Mouse (Mus musculus): ENCODE results near the gene Mamdc2.

The Mamdc2 gene

GRCm38 (mm10) chr19:23435731-23436130 lies 12.5 kb downstream of the Mamdc2 start:
- no peak for DNase-seq (ENCODE audit: low read depth)

- DNase-seq (ENCODE audit: low read depth) = no peak
Measured at GRCm38 (mm10) chr19:23434433-23434832, 13.8 kb downstream of the Mamdc2 start.

GRCm38 (mm10) chr19:23417668-23418067 lies 30.6 kb downstream of the Mamdc2 start:
- DNase-seq (ENCODE audit: low read depth) = no peak

GRCm38 (mm10) chr19:23410800-23411199 lies 37.4 kb downstream of the Mamdc2 start:
- DNase-seq (ENCODE audit: low read depth) = no peak

GRCm38 (mm10) chr19:23410328-23410727 lies 37.9 kb downstream of the Mamdc2 start:
- DNase-seq (ENCODE audit: low read depth) = no peak

GRCm38 (mm10) chr19:23401469-23402135 lies 46.6 kb downstream of the Mamdc2 start:
- DNase-seq (ENCODE audit: low read depth) = no peak

- no peak for DNase-seq (ENCODE audit: low read depth)
Measured at GRCm38 (mm10) chr19:23400485-23400884, 47.8 kb downstream of the Mamdc2 start.

- DNase-seq (ENCODE audit: low read depth) = no peak
Measured at GRCm38 (mm10) chr19:23395956-23396355, 52.3 kb downstream of the Mamdc2 start.

GRCm38 (mm10) chr19:23394597-23394996 lies 53.6 kb downstream of the Mamdc2 start:
- DNase-seq (ENCODE audit: low read depth) = no peak

- no peak for DNase-seq (ENCODE audit: low read depth)
Measured at GRCm38 (mm10) chr19:23388862-23389272, 59.4 kb downstream of the Mamdc2 start.

GRCm38 (mm10) chr19:23388083-23388861 lies 60.0 kb downstream of the Mamdc2 start:
- no peak for DNase-seq (ENCODE audit: low read depth)

- no peak for DNase-seq (ENCODE audit: low read depth)
Measured at GRCm38 (mm10) chr19:23382396-23382795, 65.8 kb downstream of the Mamdc2 start.

- DNase-seq (ENCODE audit: low read depth) = no peak
Measured at GRCm38 (mm10) chr19:23380968-23381367, 67.3 kb downstream of the Mamdc2 start.

GRCm38 (mm10) chr19:23379752-23380504 lies 68.3 kb downstream of the Mamdc2 start:
- no peak for DNase-seq (ENCODE audit: low read depth)

- no peak for DNase-seq (ENCODE audit: low read depth)
Measured at GRCm38 (mm10) chr19:23376536-23377201, 71.6 kb downstream of the Mamdc2 start.

- DNase-seq (ENCODE audit: low read depth) = no peak
Measured at GRCm38 (mm10) chr19:23374941-23375656, 73.1 kb downstream of the Mamdc2 start.

GRCm38 (mm10) chr19:23373728-23374127 lies 74.5 kb downstream of the Mamdc2 start:
- no peak for DNase-seq (ENCODE audit: low read depth)

- DNase-seq (ENCODE audit: low read depth) = peak; percentile 55
Measured at GRCm38 (mm10) chr19:23373287-23373686, 75.0 kb downstream of the Mamdc2 start.

- DNase-seq (ENCODE audit: low read depth) = no peak
Measured at GRCm38 (mm10) chr19:23369275-23369674, 79.0 kb downstream of the Mamdc2 start.

- DNase-seq (ENCODE audit: low read depth) = no peak
Measured at GRCm38 (mm10) chr19:23362006-23362405, 86.2 kb downstream of the Mamdc2 start.

GRCm38 (mm10) chr19:23361124-23361523 lies 87.1 kb downstream of the Mamdc2 start:
- no peak for DNase-seq (ENCODE audit: low read depth)

- DNase-seq (ENCODE audit: low read depth) = no peak
Measured at GRCm38 (mm10) chr19:23360536-23360935, 87.7 kb downstream of the Mamdc2 start.
